Mouse (Mus musculus): ENCODE data around the gene Cox19.

DNA sequence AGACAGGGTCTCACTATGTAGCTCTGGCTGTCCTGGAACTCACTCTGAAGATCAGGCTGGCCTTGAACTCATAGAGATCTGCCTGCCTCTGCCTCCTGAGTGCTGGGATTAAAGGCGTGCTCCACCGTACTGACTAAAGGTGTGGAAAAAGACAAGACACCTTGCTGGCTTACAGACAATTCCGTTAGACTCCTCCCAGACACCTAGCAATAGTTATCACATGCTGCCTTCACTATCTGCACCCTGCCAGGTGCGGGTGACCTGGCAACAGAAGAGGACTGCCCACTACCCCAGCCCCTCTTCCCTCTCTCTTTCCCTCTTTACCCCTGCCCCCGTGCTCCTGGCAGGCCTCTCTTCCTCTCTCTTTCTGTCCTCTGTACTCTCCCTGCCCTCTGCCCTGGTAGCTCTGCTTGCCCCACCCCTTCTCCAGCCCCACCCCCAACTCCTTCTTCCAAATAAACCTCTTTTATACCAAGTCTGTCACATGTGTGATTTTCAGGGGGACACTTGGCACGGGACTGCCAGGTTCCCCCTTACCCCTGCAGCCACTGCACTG, 22.7 kb upstream of the Cox19 start:
- TF ChIP-seq TAL1 (IDR thresholded peaks at IDR 0.05; ENCODE audit: low read length) (no peak), GATA1 (IDR thresholded peaks at IDR 0.05; ENCODE audit: low read length) (no peak)
